Mouse (Mus musculus): ENCODE measurements around the gene Cntnap5b.

GRCm38 (mm10) chr1:100171566-100171965, 399.0 kb downstream of the Cntnap5b start:
- TF ChIP-seq CTCF (IDR thresholded peaks at IDR 0.05; ENCODE audit: control insufficient read depth, insufficient read depth, insufficient replicate concordance, low read depth, low read length): no peak
- no peak for TF ChIP-seq POLR2A (IDR thresholded peaks at IDR 0.05; ENCODE audit: control insufficient read depth, low read depth, low read length)
